Mouse (Mus musculus) liver, adult 2 months (tissue): ENCODE data around the gene Fam107b.

Experiments
- CTCF ChIP-seq: fragments of 200-500 bp; IDR thresholded peaks from 2 replicates; pipeline ENCODE4 v1.5.1; 2011; ENCODE audit warnings: low read depth, low read length, control low read depth
- POLR2A ChIP-seq: fragments of 200-500 bp; IDR thresholded peaks from 2 replicates; pipeline ENCODE4 v1.6.1; 2011; ENCODE audit warnings: low read length, control low read depth; ENCODE audit not compliant: insufficient read depth; ENCODE audit errors: extremely low read depth

DNA sequence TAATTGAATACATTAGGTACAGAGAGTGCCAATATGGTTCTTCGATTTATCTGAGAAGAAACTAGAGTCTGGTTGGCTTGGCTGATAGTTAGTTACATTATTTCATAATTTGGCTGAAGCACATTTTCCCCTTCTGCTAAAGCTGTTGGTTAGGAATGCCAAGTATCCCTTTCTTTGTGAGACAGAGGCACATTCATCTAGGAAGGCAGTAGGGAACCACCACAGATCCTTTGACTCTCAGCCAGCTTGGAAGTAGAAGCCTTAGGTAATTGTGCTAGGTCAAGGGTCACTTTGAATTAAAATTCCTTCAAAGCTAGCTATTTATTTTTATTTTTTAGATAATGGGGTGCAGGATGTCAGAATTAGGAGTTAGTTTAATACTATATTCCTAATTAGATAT is 105.2 kb downstream of the Fam107b start:
- TF ChIP-seq CTCF (no peak), POLR2A (no peak)
